8 mouse cellular contexts compared by ENCODE assay signal in the genomic region with DNA sequence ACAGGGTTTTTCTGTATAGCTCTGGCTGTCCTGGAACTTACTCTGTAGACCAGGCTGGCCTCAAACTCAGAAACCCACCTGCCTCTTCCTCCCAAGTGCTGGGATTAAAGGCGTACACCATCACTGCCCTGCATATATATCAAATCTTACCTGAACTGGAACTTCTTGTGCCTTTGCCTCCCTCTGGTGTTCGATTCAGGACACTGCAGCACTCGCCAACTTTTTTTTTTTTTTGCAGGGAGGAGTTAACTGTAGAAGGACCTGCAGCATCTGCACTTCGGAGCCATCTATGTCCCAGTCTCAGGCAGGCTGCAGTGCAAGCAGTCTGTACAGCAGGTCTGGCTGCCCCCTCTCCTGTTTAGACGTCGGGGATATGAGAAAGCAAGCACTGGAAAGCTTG.
DNase-seq lines count a peak whose midpoint lies in the region; ATAC-seq lines count a peak whose summit lies in the region.

No protein-coding gene starts in this region.

- intact Hi-C loops in heart, postnatal 14 days (cut with DNase I): loop anchor here (2.0 kb wide), 1 partner anchor 52 kb away; no protein-coding TSS in a partner anchor

- no peak for ATAC-seq in monocyte, adult 5-6 weeks (replicated peaks; ENCODE audit: insufficient number of reproducible peaks, low FRiP score, low TSS enrichment, poor library complexity, severe bottlenecking)

- DNase-seq in heart, postnatal 14 days: peak; percentile 4 to 32
- no peak for DNase-seq in heart, adult 11 months
- peak; percentile 61 for DNase-seq in A20 (ENCODE audit: low read depth, low spot score)
- peak; percentile 3 for DNase-seq in T-cell, adult 2 months (ENCODE audit: low spot score)
- DNase-seq in embryo, embryonic 11 days: peak; percentile 59
- peak; percentile 4 to 38 for DNase-seq in kidney, postnatal 36 days
- DNase-seq in lung, postnatal 25 days (ENCODE audit: low spot score): peak; percentile 4
